Mouse (Mus musculus): ENCODE measurements around the gene Grik4. TPM values are rescaled to one million over a fixed set of nuclear protein-coding genes. Genes with fewer than 3 reads are reported as not detected.

Gene Grik4
- polyA plus RNA-seq, 1 experiment: 2.8 TPM

- Histone ChIP-seq H3K36me3 (ENCODE audit: control insufficient read depth, insufficient read depth, low read length) (no peaks in the 10 kb centered on the region), H3K27me3 (ENCODE audit: control insufficient read depth, insufficient read depth, low read length) (no peaks in the 10 kb centered on the region), H3K4me1 (ENCODE audit: control insufficient read depth, insufficient read depth, low read length) (no peaks in the 10 kb centered on the region), H3K27ac (ENCODE audit: control insufficient read depth, insufficient read depth, low read depth, low read length) (no peak overlapping the region), H3K4me3 (ENCODE audit: control insufficient read depth, low read depth, low read length) (no peak overlapping the region)
- no peak for TF ChIP-seq CTCF (IDR thresholded peaks at IDR 0.05; ENCODE audit: control insufficient read depth, insufficient read depth, insufficient replicate concordance, low read depth, low read length)
- no peak for TF ChIP-seq POLR2A (IDR thresholded peaks at IDR 0.05; ENCODE audit: control insufficient read depth, low read depth, low read length)
Observed at GRCm38 (mm10) chr9:42646821-42647220, 297.5 kb downstream of the Grik4 start.

GRCm38 (mm10) chr9:42645161-42645560, 299.1 kb downstream of the Grik4 start:
- no peak for TF ChIP-seq POLR2A (IDR thresholded peaks at IDR 0.05; ENCODE audit: control insufficient read depth, low read depth, low read length)
- TF ChIP-seq CTCF (IDR thresholded peaks at IDR 0.05; ENCODE audit: control insufficient read depth, insufficient read depth, insufficient replicate concordance, low read depth, low read length): no peak
- Histone ChIP-seq H3K4me3 (ENCODE audit: control insufficient read depth, low read depth, low read length) (no peak overlapping the region), H3K4me1 (ENCODE audit: control insufficient read depth, insufficient read depth, low read length) (no peaks in the 10 kb centered on the region), H3K27me3 (ENCODE audit: control insufficient read depth, insufficient read depth, low read length) (no peaks in the 10 kb centered on the region), H3K27ac (ENCODE audit: control insufficient read depth, insufficient read depth, low read depth, low read length) (no peak overlapping the region), H3K36me3 (ENCODE audit: control insufficient read depth, insufficient read depth, low read length) (no peaks in the 10 kb centered on the region)

- no peaks in the 10 kb centered on the region for H3K4me1 ChIP-seq (ENCODE audit: control insufficient read depth, insufficient read depth, low read length)
- H3K27ac ChIP-seq (ENCODE audit: control insufficient read depth, insufficient read depth, low read depth, low read length): no peak overlapping the region
- no peak overlapping the region for H3K4me3 ChIP-seq (ENCODE audit: control insufficient read depth, low read depth, low read length)
- H3K27me3 ChIP-seq (ENCODE audit: control insufficient read depth, insufficient read depth, low read length): no peaks in the 10 kb centered on the region
- TF ChIP-seq CTCF (IDR thresholded peaks at IDR 0.05; ENCODE audit: control insufficient read depth, insufficient read depth, insufficient replicate concordance, low read depth, low read length) (no peak), POLR2A (IDR thresholded peaks at IDR 0.05; ENCODE audit: control insufficient read depth, low read depth, low read length) (no peak)
- no peaks in the 10 kb centered on the region for H3K36me3 ChIP-seq (ENCODE audit: control insufficient read depth, insufficient read depth, low read length)
Observed at GRCm38 (mm10) chr9:42642821-42643220, 301.5 kb downstream of the Grik4 start.

GRCm38 (mm10) chr9:42641550-42642117, 302.7 kb downstream of the Grik4 start:
- H3K27me3 ChIP-seq (ENCODE audit: control insufficient read depth, insufficient read depth, low read length): no peaks in the 10 kb centered on the region
- H3K36me3 ChIP-seq (ENCODE audit: control insufficient read depth, insufficient read depth, low read length): no peaks in the 10 kb centered on the region
- H3K4me1 ChIP-seq (ENCODE audit: control insufficient read depth, insufficient read depth, low read length): no peaks in the 10 kb centered on the region

GRCm38 (mm10) chr9:42636446-42636845, 307.8 kb downstream of the Grik4 start:
- TF ChIP-seq POLR2A (IDR thresholded peaks at IDR 0.05; ENCODE audit: control insufficient read depth, low read depth, low read length): no peak
- no peak for TF ChIP-seq CTCF (IDR thresholded peaks at IDR 0.05; ENCODE audit: control insufficient read depth, insufficient read depth, insufficient replicate concordance, low read depth, low read length)

More at GRCm38 (mm10) chr9:42641550-42642117, 302.7 kb downstream of the Grik4 start:
- H3K4me3 ChIP-seq (ENCODE audit: control insufficient read depth, low read depth, low read length): no peak overlapping the region
- TF ChIP-seq POLR2A (IDR thresholded peaks at IDR 0.05; ENCODE audit: control insufficient read depth, low read depth, low read length) (no peak), CTCF (IDR thresholded peaks at IDR 0.05; ENCODE audit: control insufficient read depth, insufficient read depth, insufficient replicate concordance, low read depth, low read length) (no peak)
- H3K27ac ChIP-seq (ENCODE audit: control insufficient read depth, insufficient read depth, low read depth, low read length): no peak overlapping the region

GRCm38 (mm10) chr9:42631479-42631878, 312.8 kb downstream of the Grik4 start:
- Histone ChIP-seq H3K27ac (ENCODE audit: control insufficient read depth, insufficient read depth, low read depth, low read length) (no peak overlapping the region), H3K4me3 (ENCODE audit: control insufficient read depth, low read depth, low read length) (no peak overlapping the region), H3K4me1 (ENCODE audit: control insufficient read depth, insufficient read depth, low read length) (no peaks in the 10 kb centered on the region), H3K27me3 (ENCODE audit: control insufficient read depth, insufficient read depth, low read length) (no peaks in the 10 kb centered on the region), H3K36me3 (ENCODE audit: control insufficient read depth, insufficient read depth, low read length) (no peaks in the 10 kb centered on the region)
- TF ChIP-seq POLR2A (IDR thresholded peaks at IDR 0.05; ENCODE audit: control insufficient read depth, low read depth, low read length) (no peak), CTCF (IDR thresholded peaks at IDR 0.05; ENCODE audit: control insufficient read depth, insufficient read depth, insufficient replicate concordance, low read depth, low read length) (no peak)

More at GRCm38 (mm10) chr9:42636446-42636845, 307.8 kb downstream of the Grik4 start:
- Histone ChIP-seq H3K4me1 (ENCODE audit: control insufficient read depth, insufficient read depth, low read length) (no peaks in the 10 kb centered on the region), H3K27ac (ENCODE audit: control insufficient read depth, insufficient read depth, low read depth, low read length) (no peak overlapping the region), H3K27me3 (ENCODE audit: control insufficient read depth, insufficient read depth, low read length) (no peaks in the 10 kb centered on the region), H3K4me3 (ENCODE audit: control insufficient read depth, low read depth, low read length) (no peak overlapping the region), H3K36me3 (ENCODE audit: control insufficient read depth, insufficient read depth, low read length) (no peaks in the 10 kb centered on the region)

GRCm38 (mm10) chr9:42627634-42628033, 316.7 kb downstream of the Grik4 start:
- no peak for TF ChIP-seq POLR2A (IDR thresholded peaks at IDR 0.05; ENCODE audit: control insufficient read depth, low read depth, low read length)
- TF ChIP-seq CTCF (IDR thresholded peaks at IDR 0.05; ENCODE audit: control insufficient read depth, insufficient read depth, insufficient replicate concordance, low read depth, low read length): no peak
- H3K27ac ChIP-seq (ENCODE audit: control insufficient read depth, insufficient read depth, low read depth, low read length): no peak overlapping the region
- H3K4me1 ChIP-seq (ENCODE audit: control insufficient read depth, insufficient read depth, low read length): no peaks in the 10 kb centered on the region
- no peaks in the 10 kb centered on the region for H3K36me3 ChIP-seq (ENCODE audit: control insufficient read depth, insufficient read depth, low read length)
- no peaks in the 10 kb centered on the region for H3K27me3 ChIP-seq (ENCODE audit: control insufficient read depth, insufficient read depth, low read length)
- no peak overlapping the region for H3K4me3 ChIP-seq (ENCODE audit: control insufficient read depth, low read depth, low read length)
